Mouse (Mus musculus) myocyte (in vitro differentiated cells): ENCODE data around the gene Tmem251. TPM values are rescaled to one million over a fixed set of nuclear protein-coding genes. Genes with fewer than 3 reads are reported as not detected.

Source experiments
- H3K27me3 ChIP-seq: one replicate; pipeline ENCODE4 v1.6.1; 2011; ENCODE audit not compliant: control insufficient read depth, insufficient read depth, insufficient read length
- H3K36me3 ChIP-seq: one replicate; pipeline ENCODE4 v1.6.1; 2011; ENCODE audit not compliant: control insufficient read depth, insufficient read depth
- H3K4me2 ChIP-seq: one replicate; pipeline ENCODE4 v1.6.1; 2011; ENCODE audit warnings: low read depth, control low read depth
- H3K4me3 ChIP-seq: one replicate; pipeline ENCODE4 v1.5.1; 2011; ENCODE audit warnings: mild to moderate bottlenecking, control low read depth, moderate library complexity
- H3K79me2 ChIP-seq: one replicate; pipeline ENCODE4 v1.6.1; 2011; ENCODE audit not compliant: control insufficient read depth, insufficient read depth
- H3ac ChIP-seq: one replicate; pipeline ENCODE4 v1.6.1; 2011; ENCODE audit not compliant: control insufficient read depth, insufficient read length
- CEBPB ChIP-seq: IDR thresholded peaks from 2 replicates; pipeline ENCODE4 v1.6.1; 2011; ENCODE audit warnings: mild to moderate bottlenecking, moderate library complexity; ENCODE audit not compliant: poor library complexity, insufficient read depth, severe bottlenecking
- E2F4 ChIP-seq: IDR thresholded peaks from one replicate; pipeline ENCODE4 v1.6.1; 2011; ENCODE audit warnings: mild to moderate bottlenecking, control low read depth, moderate library complexity; ENCODE audit not compliant: insufficient read depth
- MAX ChIP-seq: IDR thresholded peaks from one replicate; pipeline ENCODE4 v1.6.1; 2011; ENCODE audit warnings: low read depth, mild to moderate bottlenecking, control low read depth
- MYOD1 ChIP-seq, 3 experiments: IDR thresholded peaks; one replicate each; pipeline ENCODE4 v1.6.1; 2011; ENCODE audit warnings: control low read depth in 2 of 3, low read depth in 2 of 3, mild to moderate bottlenecking in 2 of 3, moderate library complexity in 1 of 3; ENCODE audit not compliant: insufficient read length in 2 of 3, control insufficient read depth in 1 of 3
- MYOG ChIP-seq, 3 experiments: IDR thresholded peaks; one replicate each; pipeline ENCODE4 v1.6.1; 2011; ENCODE audit warnings: control low read depth in 2 of 3, low read depth in 2 of 3, mild to moderate bottlenecking in 2 of 3; ENCODE audit not compliant: insufficient read length in 2 of 3, control insufficient read depth in 1 of 3, insufficient read depth in 1 of 3
- POLR2A ChIP-seq: IDR thresholded peaks from one replicate; pipeline ENCODE4 v1.6.1; 2011; ENCODE audit warnings: low read depth, mild to moderate bottlenecking, control low read depth, moderate library complexity; ENCODE audit not compliant: insufficient read length
- POLR2AphosphoS2 ChIP-seq: IDR thresholded peaks from one replicate; pipeline ENCODE4 v1.6.1; 2011; ENCODE audit warnings: low read depth, control low read depth; ENCODE audit not compliant: insufficient read length
- REST ChIP-seq: IDR thresholded peaks from one replicate; pipeline ENCODE4 v1.6.1; 2011; ENCODE audit warnings: mild to moderate bottlenecking, control low read depth, moderate library complexity; ENCODE audit not compliant: insufficient read depth, insufficient read length
- SRF ChIP-seq: IDR thresholded peaks from one replicate; pipeline ENCODE4 v1.6.1; 2011; ENCODE audit warnings: low read depth; ENCODE audit not compliant: control insufficient read depth, insufficient read length
- TCF12 ChIP-seq: IDR thresholded peaks from one replicate; pipeline ENCODE4 v1.6.1; 2011; ENCODE audit warnings: mild to moderate bottlenecking, control low read depth; ENCODE audit not compliant: poor library complexity, insufficient read depth, severe bottlenecking
- TCF3 ChIP-seq: IDR thresholded peaks from one replicate; pipeline ENCODE4 v1.6.1; 2011; ENCODE audit warnings: low read depth, control low read depth; ENCODE audit not compliant: insufficient read length
- USF1 ChIP-seq: IDR thresholded peaks from one replicate; pipeline ENCODE4 v1.6.1; 2011; ENCODE audit warnings: low read depth, mild to moderate bottlenecking, control low read depth, moderate library complexity
- polyA plus RNA-seq: library from polyadenylated mRNA; unstranded; fragments of >200 nt; fragmentation: generic; extraction: Trizol; gene quantifications from one replicate; pipeline ENCODE4 v1.2.1, GENCODE M21; 2012; ENCODE audit warnings: missing spikeins

Tmem251 gene
- polyA plus RNA-seq, 1 experiment, result 2.9 TPM

GRCm38 (mm10) chr12:102719552-102720315, 23.8 kb upstream of the Tmem251 start:
- no peak overlapping the region for H3K4me2 ChIP-seq
- TF ChIP-seq SRF (no peak), POLR2AphosphoS2 (no peak), USF1 (no peak), MAX (no peak), TCF3 (no peak), MYOG (IDR thresholded peaks at IDR 0.05; ENCODE audit: control insufficient read depth in 1 of 3, insufficient read depth in 1 of 3, insufficient read length in 2 of 3, low read depth in 2 of 3) (no peak), MYOD1 (IDR thresholded peaks at IDR 0.05; ENCODE audit: control insufficient read depth in 1 of 3, insufficient read length in 2 of 3, low read depth in 2 of 3) (no peak), E2F4 (no peak), CEBPB (no peak), REST (no peak), TCF12 (no peak), POLR2A (no peak)
- H3K4me3 ChIP-seq, result no peak overlapping the region

GRCm38 (mm10) chr12:102722451-102722850, 21.1 kb upstream of the Tmem251 start:
- Histone ChIP-seq H3K36me3 (no peaks in the 10 kb centered on the region), H3K4me2 (no peak overlapping the region)
- TF ChIP-seq E2F4 (no peak), CEBPB (no peak), USF1 (no peak), SRF (no peak), POLR2A (no peak), TCF3 (no peak), TCF12 (no peak), MYOG (IDR thresholded peaks at IDR 0.05; ENCODE audit: control insufficient read depth in 1 of 3, insufficient read depth in 1 of 3, insufficient read length in 2 of 3, low read depth in 2 of 3) (no peak), MYOD1 (IDR thresholded peaks at IDR 0.05; ENCODE audit: control insufficient read depth in 1 of 3, insufficient read length in 2 of 3, low read depth in 2 of 3) (no peak), REST (no peak), POLR2AphosphoS2 (no peak), MAX (no peak)

More at GRCm38 (mm10) chr12:102719552-102720315, 23.8 kb upstream of the Tmem251 start:
- Histone ChIP-seq H3ac (no peak overlapping the region), H3K79me2 (no peaks in the 10 kb centered on the region), H3K36me3 (no peaks in the 10 kb centered on the region), H3K27me3 (no peaks in the 10 kb centered on the region)

GRCm38 (mm10) chr12:102722966-102723365, 20.6 kb upstream of the Tmem251 start:
- Histone ChIP-seq H3K4me2 (no peak overlapping the region), H3K4me3 (no peak overlapping the region), H3K79me2 (no peaks in the 10 kb centered on the region), H3K27me3 (no peaks in the 10 kb centered on the region), H3K36me3 (no peaks in the 10 kb centered on the region), H3ac (no peak overlapping the region)
- TF ChIP-seq E2F4, result no peak
- no peak for TF ChIP-seq REST
- no peak for TF ChIP-seq POLR2AphosphoS2
- no peak for TF ChIP-seq MYOD1 (IDR thresholded peaks at IDR 0.05; ENCODE audit: control insufficient read depth in 1 of 3, insufficient read length in 2 of 3, low read depth in 2 of 3)
- no peak for TF ChIP-seq SRF
- no peak for TF ChIP-seq MAX
- no peak for TF ChIP-seq CEBPB
- TF ChIP-seq POLR2A, result no peak
- no peak for TF ChIP-seq TCF3
- TF ChIP-seq MYOG (IDR thresholded peaks at IDR 0.05; ENCODE audit: control insufficient read depth in 1 of 3, insufficient read depth in 1 of 3, insufficient read length in 2 of 3, low read depth in 2 of 3), result no peak
- no peak for TF ChIP-seq USF1
- no peak for TF ChIP-seq TCF12

More at GRCm38 (mm10) chr12:102722451-102722850, 21.1 kb upstream of the Tmem251 start:
- no peaks in the 10 kb centered on the region for H3K27me3 ChIP-seq
- no peak overlapping the region for H3K4me3 ChIP-seq
- no peak overlapping the region for H3ac ChIP-seq
- H3K79me2 ChIP-seq, result no peaks in the 10 kb centered on the region

GRCm38 (mm10) chr12:102723861-102724260, 19.7 kb upstream of the Tmem251 start:
- Histone ChIP-seq H3K4me3 (no peak overlapping the region), H3K36me3 (no peaks in the 10 kb centered on the region), H3ac (no peak overlapping the region), H3K27me3 (no peaks in the 10 kb centered on the region), H3K79me2 (no peaks in the 10 kb centered on the region), H3K4me2 (no peak overlapping the region)
- TF ChIP-seq MAX (no peak), TCF12 (no peak), POLR2AphosphoS2 (no peak), TCF3 (no peak), CEBPB (no peak), MYOD1 (IDR thresholded peaks at IDR 0.05; ENCODE audit: control insufficient read depth in 1 of 3, insufficient read length in 2 of 3, low read depth in 2 of 3) (no peak), SRF (no peak), E2F4 (no peak), POLR2A (no peak), USF1 (no peak), MYOG (IDR thresholded peaks at IDR 0.05; ENCODE audit: control insufficient read depth in 1 of 3, insufficient read depth in 1 of 3, insufficient read length in 2 of 3, low read depth in 2 of 3) (no peak), REST (no peak)
